Mouse (Mus musculus) embryonic fibroblast, embryonic 13.5 days (primary cell): ENCODE data around the gene Slc5a6.

Source experiments
- CTCF ChIP-seq: IDR thresholded peaks from 2 replicates; pipeline ENCODE4 v1.5.1; 2011; ENCODE audit warnings: mild to moderate bottlenecking, control low read depth, low read length, moderate library complexity, borderline replicate concordance; ENCODE audit not compliant: insufficient read depth
- POLR2A ChIP-seq: IDR thresholded peaks from 2 replicates; pipeline ENCODE4 v1.6.1; 2011; ENCODE audit warnings: low read depth, mild to moderate bottlenecking, control low read depth, low read length, moderate library complexity

DNA sequence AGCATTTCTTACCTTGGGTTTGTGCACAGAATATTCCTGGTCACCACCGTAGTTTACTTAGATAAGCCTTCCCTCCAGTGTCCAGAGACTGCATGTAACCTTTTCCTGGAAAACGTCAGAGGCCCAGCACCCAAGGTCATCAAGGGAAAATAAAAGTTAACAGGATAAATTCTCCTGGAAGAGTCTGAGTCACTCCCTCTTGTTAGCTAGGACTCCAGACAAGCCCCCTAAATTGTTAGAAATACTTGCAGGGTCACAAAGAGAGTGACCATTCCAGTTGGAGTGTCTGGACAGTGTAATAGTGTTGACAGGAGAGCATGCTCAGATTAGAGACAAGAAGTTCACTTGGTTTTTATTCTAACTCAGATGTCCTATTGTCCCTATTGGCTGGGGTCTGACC is 32.8 kb downstream of the Slc5a6 start:
- TF ChIP-seq CTCF (no peak), POLR2A (no peak)
